Comparison of ENCODE assay signal across 20 mouse cellular contexts in the genomic region with DNA sequence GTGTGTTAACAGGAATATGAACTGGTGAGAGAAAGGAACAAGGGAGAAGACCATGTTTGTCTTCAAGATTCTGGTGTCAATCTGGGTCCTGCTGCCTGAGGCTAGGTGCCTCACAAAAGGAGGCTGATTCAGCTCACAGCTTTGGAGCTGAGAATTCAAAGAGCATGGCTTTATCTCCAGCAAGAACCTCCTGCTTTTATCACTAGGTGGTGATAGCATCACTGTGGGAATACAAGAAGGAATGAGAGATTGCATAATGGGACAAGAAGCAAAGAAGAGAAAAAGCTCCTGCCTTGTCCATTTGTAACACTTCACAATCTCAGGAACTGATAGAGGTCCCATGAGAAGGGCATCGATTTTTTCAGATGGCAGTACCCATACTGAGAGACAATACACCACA. TPM values are rescaled to one million over a fixed set of nuclear protein-coding genes. Genes with fewer than 3 reads are reported as not detected.
A peak's percentile ranks its signal among the peaks of the same experiment; 100 is the strongest.
DNase-seq lines count a peak whose midpoint lies in the region; ATAC-seq and TF ChIP-seq lines count a peak whose summit lies in the region.
"Had no signal": no experiment of that assay in that cellular context is flagged by ENCODE, and none has a peak within 500 bp of the region (broad histone marks: within the 10 kb centered on the region; RNA-seq: fewer than 3 reads in every experiment).

No protein-coding gene starts in this region.

- DNase-seq in midbrain, embryonic 11.5 days (ENCODE audit: low spot score, missing footprints): peak; percentile 10
- no peak for DNase-seq in kidney, postnatal 14 days
- DNase-seq: adrenal gland, adult 8-10 months; adrenal gland, postnatal 36 days; cerebellum, adult 11 months; cerebellum, adult 8-10 months; cerebellum, postnatal 14 days; gastrocnemius, adult 2 months; gastrocnemius, postnatal 25 days; heart, postnatal 36 days had no signal

- H3K4me3 ChIP-seq in intestine, postnatal 0 days (ENCODE audit: low read depth, low read length): no peak overlapping the region
- no peak overlapping the region for H3K4me3 ChIP-seq in intestine, embryonic 16.5 days (ENCODE audit: low read length)
- H3K4me3 ChIP-seq in midbrain, embryonic 11.5 days (ENCODE audit: low read depth, low read length): no peak overlapping the region
- no peak overlapping the region for H3K4me3 ChIP-seq in midbrain, embryonic 13.5 days (replicated peaks)
- no peak overlapping the region for H3K4me3 ChIP-seq in olfactory bulb, adult 2 months (ENCODE audit: insufficient read depth, low read depth, low read length)
- H3K4me3 ChIP-seq: embryonic facial prominence, embryonic 12.5 days; forebrain, embryonic 15.5 days; heart, embryonic 13.5 days; hindbrain, embryonic 15.5 days had no signal

- H3K27ac ChIP-seq in intestine, postnatal 0 days (ENCODE audit: low read depth, low read length): no peak overlapping the region
- H3K27ac ChIP-seq in intestine, embryonic 16.5 days (ENCODE audit: low read length): no peak overlapping the region
- H3K27ac ChIP-seq in midbrain, embryonic 11.5 days (ENCODE audit: low read depth, low read length): no peak overlapping the region
- H3K27ac ChIP-seq in midbrain, embryonic 13.5 days: no peak overlapping the region
- H3K27ac ChIP-seq in olfactory bulb, adult 2 months (ENCODE audit: insufficient read depth, low read depth, low read length): peak overlapping the region; percentile 86
- H3K27ac ChIP-seq: embryonic facial prominence, embryonic 12.5 days; forebrain, embryonic 15.5 days; heart, embryonic 13.5 days; hindbrain, embryonic 15.5 days had no signal

- WGBS in intestine, postnatal 0 days: 79% methylated on average over 1 of the region's 1 CpGs
- WGBS in intestine, embryonic 16.5 days: 71% methylated on average over 1 of the region's 1 CpGs
- 77% methylated on average over 1 of the region's 1 CpGs for WGBS in midbrain, embryonic 11.5 days
- 83% methylated on average over 1 of the region's 1 CpGs for WGBS in midbrain, embryonic 13.5 days
- 72% methylated on average over 1 of the region's 1 CpGs for WGBS in olfactory bulb, adult 2 months

- H3K4me2 ChIP-seq in intestine, postnatal 0 days (replicated peaks; ENCODE audit: low read depth): no peak overlapping the region
- H3K4me2 ChIP-seq in intestine, embryonic 16.5 days (ENCODE audit: low read depth, low read length): no peak overlapping the region
- H3K4me2 ChIP-seq in midbrain, embryonic 11.5 days: no peak overlapping the region
- H3K4me2 ChIP-seq in midbrain, embryonic 13.5 days (replicated peaks): no peak overlapping the region
- H3K4me2 ChIP-seq: embryonic facial prominence, embryonic 12.5 days; forebrain, embryonic 15.5 days had no signal

- H3K36me3 ChIP-seq in intestine, postnatal 0 days (ENCODE audit: control insufficient read depth, insufficient read depth): no peaks in the 10 kb centered on the region
- H3K36me3 ChIP-seq in intestine, embryonic 16.5 days (ENCODE audit: control insufficient read depth, insufficient read depth, low read length): no peaks in the 10 kb centered on the region
- H3K36me3 ChIP-seq in midbrain, embryonic 11.5 days (ENCODE audit: control insufficient read depth, insufficient read depth, low read length): no peaks in the 10 kb centered on the region
- H3K36me3 ChIP-seq in midbrain, embryonic 13.5 days: no peaks in the 10 kb centered on the region
- H3K36me3 ChIP-seq: embryonic facial prominence, embryonic 12.5 days; forebrain, embryonic 15.5 days; heart, embryonic 13.5 days; hindbrain, embryonic 15.5 days had no signal

- no peaks in the 10 kb centered on the region for H3K27me3 ChIP-seq in intestine, postnatal 0 days (replicated peaks; ENCODE audit: control insufficient read depth, insufficient read depth, low read length)
- H3K27me3 ChIP-seq in intestine, embryonic 16.5 days (replicated peaks; ENCODE audit: control insufficient read depth, insufficient read depth, low read length): no peaks in the 10 kb centered on the region
- no peaks in the 10 kb centered on the region for H3K27me3 ChIP-seq in midbrain, embryonic 11.5 days (ENCODE audit: control insufficient read depth, insufficient read depth, low read length)
- 0 out of 2 replicates have a peak, but pooled peaks cover 2% of the 10 kb centered on the region for H3K27me3 ChIP-seq in midbrain, embryonic 13.5 days
- H3K27me3 ChIP-seq: CH12.LX; embryonic facial prominence, embryonic 12.5 days; forebrain, embryonic 15.5 days; heart, embryonic 13.5 days; hindbrain, embryonic 15.5 days had no signal

- no peaks in the 10 kb centered on the region for H3K4me1 ChIP-seq in intestine, postnatal 0 days (replicated peaks; ENCODE audit: control insufficient read depth, insufficient read depth, low read length)
- no peaks in the 10 kb centered on the region for H3K4me1 ChIP-seq in intestine, embryonic 16.5 days (ENCODE audit: control insufficient read depth, insufficient read depth, low read length)
- no peaks in the 10 kb centered on the region for H3K4me1 ChIP-seq in midbrain, embryonic 11.5 days (ENCODE audit: control insufficient read depth, insufficient read depth, low read length)
- H3K4me1 ChIP-seq in midbrain, embryonic 13.5 days (replicated peaks): 0 out of 2 replicates have a peak, but pooled peaks cover 4% of the 10 kb centered on the region
- H3K4me1 ChIP-seq in olfactory bulb, adult 2 months (ENCODE audit: control insufficient read depth, insufficient read depth, low read length): peaks cover 6% of the 10 kb centered on the region; the same call in 1 of the 2 replicates
- H3K4me1 ChIP-seq: embryonic facial prominence, embryonic 12.5 days had no signal

- peak; percentile 49 for TF ChIP-seq CTCF in intestine, postnatal 0 days (IDR thresholded peaks at IDR 0.05; ENCODE audit: low read depth)
- TF ChIP-seq CTCF in olfactory bulb, adult 2 months (IDR thresholded peaks at IDR 0.05; ENCODE audit: insufficient read depth, low read depth, low read length): no peak

- TF ChIP-seq POLR2A in olfactory bulb, adult 2 months (IDR thresholded peaks at IDR 0.05; ENCODE audit: insufficient read depth, low read depth, low read length): no peak

- H3K9ac ChIP-seq in intestine, postnatal 0 days (ENCODE audit: low read depth, low read length): no peak overlapping the region
- no peak overlapping the region for H3K9ac ChIP-seq in intestine, embryonic 16.5 days (ENCODE audit: low read depth, low read length)
- H3K9ac ChIP-seq in midbrain, embryonic 11.5 days (ENCODE audit: low read length): no peak overlapping the region
- H3K9ac ChIP-seq in midbrain, embryonic 13.5 days (replicated peaks): no peak overlapping the region
- H3K9ac ChIP-seq: embryonic facial prominence, embryonic 12.5 days; forebrain, embryonic 15.5 days; heart, embryonic 13.5 days; hindbrain, embryonic 15.5 days had no signal

- ATAC-seq in intestine, postnatal 0 days: no peak
- no peak for ATAC-seq in intestine, embryonic 16.5 days
- ATAC-seq in midbrain, embryonic 11.5 days (ENCODE audit: low FRiP score): no peak
- no peak for ATAC-seq in midbrain, embryonic 13.5 days
- ATAC-seq in activated CD4-positive, CD25-positive, alpha-beta regulatory T cell, adult 4 months: no peak
- ATAC-seq: forebrain, embryonic 15.5 days had no signal

- no peaks in the 10 kb centered on the region for H3K9me3 ChIP-seq in intestine, postnatal 0 days (ENCODE audit: control insufficient read depth)
- no peaks in the 10 kb centered on the region for H3K9me3 ChIP-seq in intestine, embryonic 16.5 days (ENCODE audit: control insufficient read depth, low read length)
- no peaks in the 10 kb centered on the region for H3K9me3 ChIP-seq in midbrain, embryonic 11.5 days (ENCODE audit: control insufficient read depth, low read length)
- H3K9me3 ChIP-seq in midbrain, embryonic 13.5 days: no peaks in the 10 kb centered on the region
- H3K9me3 ChIP-seq: embryonic facial prominence, embryonic 12.5 days; forebrain, embryonic 15.5 days; heart, embryonic 13.5 days; hindbrain, embryonic 15.5 days had no signal

RNA-seq across cellular contexts. Expression of a gene that starts 10.6 kb away (rescaled TPM):
- polyA plus RNA-seq in intestine, postnatal 0 days (2015; fragmentation: Nextera tagmentation; extraction: Ambion mirVana): 82.3 and 86.7 TPM in 2 replicates
- 95.3 and 105 TPM in 2 replicates for polyA plus RNA-seq in intestine, embryonic 16.5 days (2015; fragmentation: Nextera tagmentation; extraction: Ambion mirVana)
- polyA plus RNA-seq in midbrain, embryonic 11.5 days (2014; fragmentation: Nextera tagmentation; extraction: Ambion mirVana): 3.0 and 4.0 TPM in 2 replicates
- 1.9 TPM in 2 replicates for polyA plus RNA-seq in midbrain, embryonic 13.5 days (2015; fragmentation: Nextera tagmentation; extraction: Ambion mirVana)
- not detected in 2 replicates for polyA plus RNA-seq in olfactory bulb, adult 2 months (2012; ENCODE audit: insufficient read depth, insufficient read length, low replicate concordance, missing spikeins)
- polyA plus RNA-seq in activated CD4-positive, CD25-positive, alpha-beta regulatory T cell, adult 4 months (2017; shearing (Covaris generic)): 10 to 100 TPM; 60.6 to 78.5 TPM

Comparison
In these comparisons a context has a peak if more than half of its experiments do, and no peak if none do; other contexts are left out.
1. RNA of a gene that starts 10.6 kb away (polyA plus RNA-seq): 95.3 to 105 TPM in intestine, embryonic 16.5 days, 82.3 to 86.7 TPM in intestine, postnatal 0 days and 60.6 to 78.5 TPM in activated CD4-positive, CD25-positive, alpha-beta regulatory T cell, adult 4 months; 3.0 to 4.0 TPM in midbrain, embryonic 11.5 days, 1.9 TPM in midbrain, embryonic 13.5 days and not detected in olfactory bulb, adult 2 months; every median in the first group is over 10 times any median in the second.